Mouse (Mus musculus) forebrain, embryonic 10.5 days (tissue): ENCODE data around the gene Flii. TPM values are rescaled to one million over a fixed set of nuclear protein-coding genes. Genes with fewer than 3 reads are reported as not detected.

Experiments used
- DNase-seq: peaks from one replicate; pipeline ENCODE4 v3.0.0-alpha.2; 2017; ENCODE audit warnings: low spot score; ENCODE audit errors: extremely low spot score
- H3K27ac ChIP-seq: fragments of 300-500 bp; sonication (generic); 2 replicates; pipeline ENCODE4 v1.5.1; 2016; ENCODE audit warnings: mild to moderate bottlenecking
- H3K27me3 ChIP-seq: fragments of 300-500 bp; sonication (generic); 2 replicates; pipeline ENCODE4 v1.6.1; 2016; ENCODE audit warnings: mild to moderate bottlenecking; ENCODE audit not compliant: poor library complexity, severe bottlenecking
- H3K36me3 ChIP-seq: fragments of 300-500 bp; sonication (generic); replicated peaks from 2 replicates; pipeline ENCODE4 v1.6.1; 2016; ENCODE audit warnings: mild to moderate bottlenecking, moderate library complexity
- H3K4me1 ChIP-seq: fragments of 300-500 bp; sonication (generic); 2 replicates; pipeline ENCODE4 v1.6.1; 2016
- H3K4me3 ChIP-seq: fragments of 300-500 bp; sonication (generic); 2 replicates; pipeline ENCODE4 v1.5.1; 2016; ENCODE audit warnings: mild to moderate bottlenecking, moderate library complexity
- H3K9me3 ChIP-seq: fragments of 300-500 bp; sonication (generic); 2 replicates; pipeline ENCODE4 v1.6.1; 2016; ENCODE audit warnings: mild to moderate bottlenecking, moderate library complexity
- WGBS: fragments of 180-500 bp; shearing (Covaris S2); methylation state at CpG from one replicate; pipeline ENCODE4 v1.1.7; 2016; 5-methylcytosine and 5-hydroxymethylcytosine counted together
- polyA plus RNA-seq: library from polyadenylated mRNA; unstranded; fragments of >200 nt; fragmentation: Nextera tagmentation; extraction: Ambion mirVana; gene quantifications from 2 replicates; pipeline ENCODE4 v1.2.1, GENCODE M21; 2016

The Flii gene
- polyA plus RNA-seq, 1 experiment from 2014 or later = 77.6 TPM

DNA sequence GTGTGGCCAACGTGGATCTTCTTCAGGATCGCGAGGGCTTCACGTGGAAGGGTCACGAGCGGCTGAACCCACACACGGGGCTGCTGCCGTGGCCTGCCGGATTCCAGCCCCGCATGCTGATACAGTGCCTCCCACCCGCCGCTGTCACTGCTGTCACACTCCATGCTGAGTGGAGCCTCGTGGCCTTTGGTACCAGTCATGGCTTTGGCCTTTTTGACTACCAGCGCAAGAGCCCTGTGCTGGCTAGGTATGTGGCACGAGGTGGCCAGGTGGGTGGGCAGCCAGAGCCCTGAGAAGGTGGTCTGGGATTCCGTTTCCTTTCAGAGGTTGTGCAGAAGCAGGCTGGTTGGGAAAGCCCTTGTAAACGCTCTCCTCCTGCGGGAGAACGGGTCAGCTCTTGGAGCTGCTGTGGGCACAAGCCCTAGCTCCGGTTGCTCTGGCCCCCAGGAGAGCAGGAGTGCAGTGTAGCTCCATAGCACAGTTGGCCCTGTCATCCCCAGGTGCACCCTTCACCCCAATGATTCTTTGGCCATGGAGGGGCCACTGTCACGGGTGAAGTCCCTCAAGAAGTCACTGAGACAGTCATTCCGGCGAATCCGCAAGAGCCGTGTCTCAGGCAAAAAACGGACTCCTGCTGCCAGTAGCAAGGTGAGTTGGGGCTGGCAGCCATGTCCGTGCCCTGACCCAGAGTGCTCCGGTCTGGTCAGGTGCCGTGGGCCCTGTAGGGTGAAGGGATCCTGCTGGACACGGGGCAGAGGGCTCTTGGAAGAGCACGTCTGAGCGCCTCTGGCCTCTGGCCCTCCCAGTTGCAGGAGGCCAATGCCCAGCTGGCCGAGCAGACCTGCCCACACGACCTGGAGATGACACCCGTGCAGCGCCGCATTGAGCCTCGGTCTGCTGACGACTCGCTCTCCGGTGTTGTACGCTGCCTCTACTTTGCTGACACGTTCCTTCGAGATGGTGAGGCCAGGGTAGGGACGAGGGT lies 17.3 kb downstream of the Flii start:
- H3K36me3 ChIP-seq = peaks cover 100% of the 10 kb centered on the region
- H3K4me1 ChIP-seq = no peaks in the 10 kb centered on the region
- H3K27ac ChIP-seq = no peak overlapping the region
- H3K27me3 ChIP-seq = no peaks in the 10 kb centered on the region
- no peak overlapping the region for H3K4me3 ChIP-seq
- DNase-seq = no peak
- H3K9me3 ChIP-seq = no peaks in the 10 kb centered on the region
- 94% methylated on average over 45 of the region's 45 CpGs for WGBS

DNA sequence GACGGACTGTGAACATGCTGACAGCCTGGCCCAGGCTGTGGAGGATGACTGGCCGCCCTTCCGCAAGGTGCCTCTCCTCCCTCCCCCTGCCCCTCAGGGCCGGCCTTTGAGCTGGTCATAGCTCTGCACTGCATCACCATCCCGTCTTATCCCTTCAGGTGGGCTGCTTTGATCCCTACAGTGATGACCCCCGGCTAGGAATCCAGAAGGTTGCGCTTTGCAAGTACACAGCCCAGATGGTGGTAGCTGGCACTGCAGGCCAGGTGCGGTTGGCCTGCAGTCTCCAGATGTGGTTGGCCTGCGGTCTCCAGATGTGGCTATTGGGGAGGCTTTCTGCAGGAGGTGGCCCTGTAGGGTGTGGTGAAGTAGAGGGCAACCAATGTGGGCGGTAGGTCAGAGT lies 18.4 kb downstream of the Flii start:
- 91% methylated on average over 10 of the region's 10 CpGs for WGBS
- Histone ChIP-seq H3K27me3 (no peaks in the 10 kb centered on the region), H3K4me3 (no peak overlapping the region), H3K27ac (no peak overlapping the region), H3K9me3 (no peaks in the 10 kb centered on the region), H3K4me1 (peaks cover 4% of the 10 kb centered on the region), H3K36me3 (peaks cover 100% of the 10 kb centered on the region)
- no peak for DNase-seq

DNA sequence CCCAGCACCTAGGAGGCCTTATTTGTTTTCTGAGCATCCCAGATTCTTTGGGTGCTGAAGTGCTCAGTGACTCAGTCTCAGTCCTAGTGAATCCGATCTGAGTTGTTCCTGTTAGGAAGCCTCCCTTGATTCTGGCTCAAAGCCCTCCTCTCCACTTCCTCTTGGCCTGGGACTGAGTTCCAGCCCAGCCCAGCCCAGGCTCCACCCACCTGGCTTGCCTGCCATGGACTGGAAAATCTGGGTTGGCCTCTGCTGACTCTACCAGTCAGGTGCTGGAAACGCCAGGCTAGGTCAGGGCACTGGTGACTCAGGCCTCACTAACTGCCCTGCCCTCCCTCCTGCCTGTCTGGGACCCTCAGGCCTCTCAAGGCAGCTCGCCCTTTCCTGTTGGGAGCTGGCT lies 19.4 kb downstream of the Flii start:
- DNase-seq = no peak
- no peaks in the 10 kb centered on the region for H3K9me3 ChIP-seq

DNA sequence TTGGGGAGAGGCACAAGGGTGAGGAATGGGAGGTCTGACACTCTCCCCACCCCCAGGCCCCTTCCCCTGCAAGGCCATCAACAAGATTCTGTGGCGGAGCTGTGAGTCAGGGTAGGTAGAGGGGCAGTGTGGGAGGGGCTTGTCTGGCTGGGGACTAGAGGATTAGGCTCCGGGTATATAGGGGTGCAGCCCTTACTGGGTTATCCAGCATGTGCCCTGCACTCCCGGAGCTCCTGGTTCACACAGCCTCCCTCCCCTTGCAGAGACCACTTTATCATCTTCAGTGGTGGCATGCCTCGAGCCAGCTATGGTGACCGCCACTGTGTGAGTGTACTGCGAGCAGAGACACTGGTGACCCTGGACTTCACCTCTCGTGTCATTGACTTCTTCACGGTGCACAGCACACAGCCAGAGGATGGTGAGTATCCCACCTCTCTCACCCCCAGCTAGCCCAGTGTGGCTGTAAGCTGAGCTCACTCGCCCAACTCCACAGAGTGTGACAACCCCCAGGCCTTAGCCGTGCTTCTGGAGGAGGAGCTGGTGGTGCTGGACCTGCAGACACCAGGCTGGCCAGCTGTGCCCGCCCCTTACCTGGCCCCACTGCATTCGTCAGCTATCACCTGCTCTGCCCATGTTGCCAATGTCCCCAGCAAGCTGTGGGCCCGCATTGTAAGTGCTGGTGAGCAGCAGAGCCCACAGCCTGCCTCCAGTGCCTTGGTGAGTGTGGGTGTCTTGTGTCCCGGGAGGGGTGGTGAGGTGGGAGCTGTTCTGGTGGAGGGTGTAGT lies 20.2 kb downstream of the Flii start:
- WGBS = 90% methylated on average over 14 of the region's 14 CpGs
- Histone ChIP-seq H3K4me1 (peaks cover 21% of the 10 kb centered on the region), H3K27me3 (no peaks in the 10 kb centered on the region), H3K27ac (no peak overlapping the region), H3K36me3 (peaks cover 100% of the 10 kb centered on the region), H3K9me3 (no peaks in the 10 kb centered on the region), H3K4me3 (0 out of 2 replicates have a peak overlapping the region, but pooled peaks have one; percentile 14)
- DNase-seq = no peak

More for the DNA sequence above, 19.4 kb downstream of the Flii start:
- peaks cover 100% of the 10 kb centered on the region for H3K36me3 ChIP-seq
- no peak overlapping the region for H3K27ac ChIP-seq
- H3K27me3 ChIP-seq = no peaks in the 10 kb centered on the region
- H3K4me3 ChIP-seq = no peak overlapping the region
- peaks cover 14% of the 10 kb centered on the region for H3K4me1 ChIP-seq
- 79% methylated on average over 3 of the region's 3 CpGs for WGBS

DNA sequence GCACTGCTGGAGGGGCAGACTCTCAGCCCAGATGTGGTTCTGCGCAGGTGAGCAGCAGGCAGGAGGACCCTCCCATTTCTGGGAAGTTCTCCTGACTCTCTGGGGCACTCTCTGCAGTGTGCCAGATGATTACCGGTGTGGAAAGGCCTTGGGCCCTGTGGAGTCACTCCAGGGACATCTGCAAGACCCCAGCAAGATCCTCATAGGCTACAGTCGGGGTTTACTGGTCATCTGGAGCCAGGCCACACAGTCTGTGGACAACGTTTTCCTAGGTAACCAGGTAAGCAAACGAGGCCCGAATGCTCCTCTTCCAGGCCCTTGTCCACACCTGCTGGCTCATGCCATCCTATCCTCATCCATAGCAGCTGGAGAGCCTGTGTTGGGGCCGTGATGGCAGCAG lies 21.0 kb downstream of the Flii start:
- WGBS = 92% methylated on average over 7 of the region's 7 CpGs
- no peak for DNase-seq
- H3K36me3 ChIP-seq = peaks cover 96% of the 10 kb centered on the region
- no peaks in the 10 kb centered on the region for H3K9me3 ChIP-seq
- H3K4me3 ChIP-seq = no peak overlapping the region
- H3K27me3 ChIP-seq = no peaks in the 10 kb centered on the region
- H3K27ac ChIP-seq = no peak overlapping the region
- peaks cover 30% of the 10 kb centered on the region for H3K4me1 ChIP-seq

DNA sequence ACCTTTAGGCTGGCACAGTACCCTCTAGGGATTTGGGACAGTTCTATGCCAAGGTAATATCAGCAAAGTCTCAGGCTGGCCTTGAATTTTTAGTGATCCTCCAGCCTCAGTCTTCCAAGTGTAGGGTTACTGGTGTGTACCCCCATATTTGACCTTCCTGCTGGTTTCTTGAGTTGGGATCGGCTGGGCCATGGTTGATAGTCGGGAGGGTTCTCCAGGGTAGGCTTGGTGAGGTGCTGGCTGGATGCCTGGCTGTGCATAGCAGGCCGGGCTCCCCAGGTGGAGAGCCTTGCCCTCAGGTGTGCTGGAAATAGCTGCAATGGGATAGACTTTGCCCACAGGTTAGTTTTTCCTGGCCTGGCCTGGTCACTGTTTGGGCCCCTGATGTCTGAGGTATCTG lies 21.8 kb downstream of the Flii start:
- Histone ChIP-seq H3K9me3 (no peaks in the 10 kb centered on the region), H3K4me3 (no peak overlapping the region), H3K4me1 (peaks cover 38% of the 10 kb centered on the region), H3K27me3 (no peaks in the 10 kb centered on the region), H3K27ac (no peak overlapping the region), H3K36me3 (peaks cover 88% of the 10 kb centered on the region)
- DNase-seq = no peak
- 91% methylated on average over 3 of the region's 3 CpGs for WGBS

DNA sequence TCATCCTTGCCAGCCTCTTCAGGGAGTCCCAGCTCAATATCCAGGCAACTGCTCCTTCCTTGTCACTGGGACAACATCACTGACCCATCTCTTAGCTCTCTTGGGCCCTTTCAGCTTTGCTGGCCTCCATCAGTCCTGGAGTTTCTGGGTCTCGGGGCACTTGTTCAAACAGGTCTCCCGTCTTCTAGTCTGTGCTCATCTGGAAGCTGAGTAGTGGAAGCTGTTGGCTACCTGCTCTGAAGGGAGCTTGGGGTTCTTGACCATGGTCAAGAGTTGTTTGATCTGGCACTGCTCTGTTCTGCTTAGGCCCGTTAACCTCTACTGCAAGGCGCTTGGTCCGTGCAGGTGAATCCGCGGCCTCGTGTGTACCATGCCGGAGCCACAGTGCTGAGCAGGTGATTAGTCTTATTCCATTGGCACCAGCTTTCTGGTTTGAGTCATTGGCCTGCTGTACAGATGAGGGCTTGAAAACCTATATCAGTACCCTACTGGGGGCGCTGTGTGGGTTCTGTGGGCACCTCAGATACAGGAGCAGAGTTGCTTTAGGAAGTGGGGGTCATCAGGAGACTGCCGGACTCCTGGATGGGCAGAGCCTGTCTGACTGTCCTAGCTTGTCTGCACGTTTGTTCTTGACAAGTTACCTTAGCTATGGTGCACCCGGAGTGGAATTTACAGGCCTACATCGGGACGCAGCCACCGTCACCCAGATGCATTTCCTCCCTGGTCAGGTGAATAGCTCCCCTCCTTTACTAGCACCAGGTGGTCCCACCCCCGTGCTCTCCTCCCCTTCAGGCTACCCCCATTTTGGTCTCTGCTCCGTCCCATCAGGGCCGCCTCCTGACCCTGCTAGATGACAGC lies 22.8 kb downstream of the Flii start:
- WGBS = 95% methylated on average over 19 of the region's 19 CpGs
- Histone ChIP-seq H3K4me1 (peaks cover 38% of the 10 kb centered on the region), H3K9me3 (no peaks in the 10 kb centered on the region), H3K4me3 (no peak overlapping the region; the same call in 1 of the 2 replicates), H3K27me3 (no peaks in the 10 kb centered on the region), H3K27ac (peak overlapping the region; percentile 58; the same call in 1 of the 2 replicates), H3K36me3 (peaks cover 78% of the 10 kb centered on the region)
- no peak for DNase-seq

DNA sequence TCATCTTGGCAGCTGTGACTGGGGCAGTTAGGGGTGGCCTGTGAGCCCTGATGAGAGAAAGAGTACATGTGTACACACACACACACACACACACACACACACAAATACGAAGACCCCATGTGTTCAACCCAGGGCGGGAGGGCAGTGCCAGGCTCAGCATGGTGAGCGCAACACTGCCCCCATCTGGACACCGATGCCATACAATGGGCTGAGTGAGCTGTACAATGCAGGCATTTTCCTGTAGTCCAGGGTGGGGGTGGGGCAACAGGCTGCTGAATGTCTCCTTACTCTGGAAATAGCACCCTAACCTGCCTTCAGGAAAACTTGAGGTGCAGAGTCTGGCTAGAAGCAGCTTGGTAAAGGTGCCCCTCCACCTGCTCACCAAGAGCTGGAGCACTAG lies 23.9 kb downstream of the Flii start:
- no peaks in the 10 kb centered on the region for H3K27me3 ChIP-seq
- 35% methylated on average over 4 of the region's 4 CpGs for WGBS
- no peaks in the 10 kb centered on the region for H3K9me3 ChIP-seq
- peak overlapping the region; percentile 92; the same call in 1 of the 2 replicates for H3K4me3 ChIP-seq
- DNase-seq = peak; percentile 68
- peaks cover 50% of the 10 kb centered on the region for H3K4me1 ChIP-seq
- peak overlapping the region; percentile 58; the same call in 1 of the 2 replicates for H3K27ac ChIP-seq
- peaks cover 67% of the 10 kb centered on the region for H3K36me3 ChIP-seq

DNA sequence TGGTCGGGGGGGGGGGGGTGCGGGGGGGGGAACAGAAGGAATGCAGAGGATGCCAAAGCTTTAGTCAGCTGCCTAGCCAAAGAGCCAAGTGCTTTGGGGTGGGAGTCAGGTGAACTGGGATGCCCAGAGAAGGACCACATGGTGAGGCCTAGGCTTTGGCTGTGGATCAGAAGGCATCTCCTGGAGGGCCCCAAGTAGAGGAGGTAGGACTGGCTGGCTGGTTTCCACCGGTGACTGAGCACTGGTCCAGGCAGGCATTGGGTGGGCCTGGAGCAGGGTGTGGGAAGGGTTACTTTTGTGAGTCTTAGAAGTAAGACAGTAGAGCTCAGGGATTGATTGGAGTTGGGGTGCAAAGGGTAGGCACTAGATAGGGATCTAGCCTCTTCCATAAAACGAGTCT lies 25.5 kb downstream of the Flii start:
- Histone ChIP-seq H3K27me3 (no peaks in the 10 kb centered on the region), H3K4me3 (peak overlapping the region; percentile 92), H3K9me3 (no peaks in the 10 kb centered on the region), H3K4me1 (peaks cover 55% of the 10 kb centered on the region), H3K36me3 (peaks cover 52% of the 10 kb centered on the region), H3K27ac (peak overlapping the region; percentile 11; the same call in 1 of the 2 replicates)
- 78% methylated on average over 3 of the region's 4 CpGs for WGBS
- no peak for DNase-seq

DNA sequence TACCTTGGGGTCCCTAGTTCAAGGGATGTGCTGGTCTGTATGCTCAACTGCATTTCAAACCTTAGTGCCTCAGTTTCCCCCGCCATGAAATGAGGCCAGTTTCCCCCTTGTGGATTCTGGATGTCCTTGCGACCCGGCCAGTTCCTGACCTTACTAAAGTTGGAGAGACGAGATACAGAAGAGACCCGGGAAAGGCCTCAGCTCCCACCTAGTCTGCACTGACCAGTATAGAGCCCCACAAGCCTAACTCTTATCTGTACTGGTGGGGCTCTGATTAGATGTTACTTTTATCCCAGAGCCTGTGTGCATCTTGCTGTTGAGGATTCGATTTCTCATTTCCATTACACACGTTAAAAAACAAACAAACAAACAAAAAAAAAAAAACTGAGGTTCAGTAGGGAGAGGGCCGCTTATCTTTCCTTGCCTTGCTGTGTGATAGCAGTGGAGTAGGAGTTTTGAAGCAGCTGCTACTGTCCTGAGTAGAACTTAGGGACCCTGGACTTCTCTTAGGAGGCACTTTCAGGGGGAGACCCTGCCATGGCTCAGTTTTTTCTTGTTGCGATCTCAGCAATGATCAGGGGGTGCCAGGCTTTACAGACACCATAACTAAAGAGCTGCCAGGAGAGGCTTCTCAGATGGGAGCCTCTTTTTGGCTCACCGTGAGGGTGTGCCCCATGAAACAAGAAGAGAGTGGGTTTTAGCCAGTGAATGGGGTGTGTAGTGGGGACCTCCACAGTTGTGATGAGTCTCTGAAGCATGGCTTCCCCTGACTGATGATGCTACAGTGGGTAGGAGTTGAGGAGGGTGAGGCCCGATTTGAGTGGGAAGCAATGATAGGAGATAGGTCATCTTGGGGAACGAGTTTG lies 26.5 kb downstream of the Flii start:
- peaks cover 55% of the 10 kb centered on the region for H3K4me1 ChIP-seq
- H3K36me3 ChIP-seq = peaks cover 41% of the 10 kb centered on the region
- H3K27me3 ChIP-seq = no peaks in the 10 kb centered on the region
- 34% methylated on average over 12 of the region's 12 CpGs for WGBS
- no peaks in the 10 kb centered on the region for H3K9me3 ChIP-seq
- H3K4me3 ChIP-seq = peak overlapping the region; percentile 92
- peak overlapping the region; percentile 98 for H3K27ac ChIP-seq
- peak; percentile 12 for DNase-seq

DNA sequence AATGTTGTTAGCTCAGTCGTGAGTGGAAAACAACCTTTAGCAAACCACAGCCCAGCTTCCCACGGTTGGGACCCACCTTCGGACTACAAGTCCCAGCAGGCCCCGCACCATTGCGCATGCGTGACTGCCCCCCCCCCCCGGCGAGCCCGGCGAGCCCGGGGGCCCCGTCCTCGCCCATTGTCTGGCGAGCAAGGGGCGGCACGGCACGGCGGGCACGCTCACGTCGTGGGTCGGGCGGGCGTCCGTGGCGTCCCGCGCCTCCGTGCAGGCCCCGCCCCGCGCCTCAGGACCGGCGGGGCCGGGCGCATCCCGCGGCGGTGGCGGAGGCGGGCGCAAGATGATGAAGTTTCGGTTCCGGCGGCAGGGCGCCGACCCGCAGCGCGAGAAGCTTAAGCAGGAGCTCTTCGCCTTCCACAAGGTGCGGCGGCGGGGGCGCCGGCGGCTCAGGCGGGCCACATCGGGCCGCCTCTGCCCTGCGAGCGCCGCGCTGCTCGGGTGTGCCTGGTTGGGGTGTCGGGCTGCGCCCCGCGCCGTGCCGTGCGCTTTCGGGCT lies 27.5 kb downstream of the Flii start, which contains the start of gene Llgl1:
Llgl1 (plus strand) TSS at position 200 of the 552 bp plus-strand sequence.
- DNase-seq = peak; percentile 98
- H3K36me3 ChIP-seq = peaks cover 31% of the 10 kb centered on the region
- under 1% methylated on average over 70 of the region's 73 CpGs for WGBS
- H3K27ac ChIP-seq = peak within 1 kb of the TSS; percentile 98
- peak within 1 kb of the TSS; percentile 92 for H3K4me3 ChIP-seq
- peaks cover 55% of the 10 kb centered on the region for H3K4me1 ChIP-seq
- no peaks in the 10 kb centered on the region for H3K9me3 ChIP-seq
- H3K27me3 ChIP-seq = no peaks in the 10 kb centered on the region
